Mouse (Mus musculus): ENCODE measurements around the gene Pabpn1.
A peak's percentile ranks its signal among the peaks of the same experiment; 100 is the strongest.

Gene Pabpn1

DNA sequence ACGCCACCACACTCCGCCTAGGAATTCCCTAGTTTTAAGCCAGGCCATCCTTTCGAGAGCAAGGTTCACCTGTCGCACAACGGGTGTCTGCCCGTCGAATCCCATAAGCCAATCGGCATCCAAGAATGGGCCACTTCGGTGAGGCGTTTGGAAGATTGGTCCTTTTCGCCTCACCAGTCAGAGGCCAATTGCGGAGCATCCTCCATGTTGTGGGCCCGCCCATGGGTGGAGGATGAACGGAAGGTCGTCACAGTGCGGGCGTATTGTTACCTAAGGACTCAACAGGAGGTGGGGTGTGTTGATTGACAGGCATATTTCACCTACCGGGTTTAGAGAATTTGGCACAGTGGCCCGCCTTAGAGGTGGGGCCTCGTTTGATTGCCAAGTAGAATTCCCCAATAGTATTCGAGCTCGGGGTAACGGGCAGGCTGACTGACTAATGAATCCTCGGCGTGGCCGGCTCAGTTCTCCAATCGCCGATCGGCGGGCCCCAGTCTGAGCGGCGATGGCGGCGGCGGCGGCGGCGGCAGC is 1.4 kb downstream of the Pabpn1 start:
- peak; percentile 99 for DNase-seq (ENCODE audit: low spot score)

DNA sequence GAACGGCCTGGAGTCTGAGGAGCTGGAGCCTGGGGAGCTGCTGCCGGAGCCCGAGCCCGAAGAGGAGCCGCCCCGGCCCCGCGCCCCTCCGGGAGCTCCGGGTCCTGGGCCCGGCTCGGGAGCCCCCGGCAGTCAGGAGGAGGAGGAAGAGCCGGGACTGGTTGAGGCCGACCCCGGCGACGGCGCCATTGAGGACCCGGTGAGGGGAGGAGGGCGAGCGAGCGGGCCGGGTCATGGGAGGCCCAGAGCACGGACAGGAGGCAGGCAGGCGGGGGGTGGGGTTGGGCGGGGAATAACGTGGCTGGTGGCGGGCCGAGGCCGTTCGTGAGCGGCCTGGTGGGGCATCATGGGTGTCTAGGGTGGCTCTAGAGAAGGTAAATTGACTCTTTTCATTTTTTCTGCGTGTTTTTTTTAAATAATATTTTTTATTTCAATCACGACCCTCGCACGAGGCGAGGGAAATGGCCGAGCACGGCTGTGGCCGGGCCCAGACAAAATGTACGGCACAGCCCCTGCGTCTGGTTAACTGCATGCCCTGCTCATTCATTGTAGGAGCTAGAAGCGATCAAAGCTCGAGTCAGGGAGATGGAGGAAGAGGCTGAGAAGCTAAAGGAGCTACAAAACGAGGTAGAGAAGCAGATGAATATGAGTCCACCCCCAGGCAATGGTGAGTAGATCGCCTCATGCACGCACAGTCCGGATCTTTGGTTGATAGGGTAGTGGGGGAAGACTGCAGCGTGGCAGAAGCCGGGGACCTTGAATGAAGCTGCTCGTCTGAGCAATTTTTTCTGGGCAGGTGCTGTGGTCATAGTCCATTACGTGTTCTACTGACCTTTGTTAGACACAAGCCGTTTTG is 2.2 kb downstream of the Pabpn1 start:
- DNase-seq (ENCODE audit: low spot score), result peak; percentile 53

DNA sequence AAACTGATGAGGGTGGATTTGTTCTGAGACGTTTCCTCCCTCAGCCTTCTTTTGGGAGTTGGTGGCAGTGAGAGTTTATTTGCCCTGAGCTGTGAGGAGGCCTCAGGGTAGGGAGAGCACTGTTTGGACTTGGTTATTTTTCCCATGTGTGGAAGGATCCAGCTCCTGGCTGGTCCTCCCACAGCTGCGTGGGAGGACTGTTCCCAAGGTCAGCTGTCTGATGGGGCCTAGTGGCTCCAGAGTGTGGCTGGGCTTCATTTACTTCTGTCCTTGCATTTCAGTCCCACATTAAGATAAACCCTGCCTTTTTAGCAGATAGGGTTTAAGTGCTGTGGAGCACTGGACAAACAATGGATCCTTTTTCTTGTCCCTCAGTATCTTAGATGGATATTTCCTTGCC is 5.1 kb downstream of the Pabpn1 start:
- no peak for DNase-seq (ENCODE audit: low spot score)

DNA sequence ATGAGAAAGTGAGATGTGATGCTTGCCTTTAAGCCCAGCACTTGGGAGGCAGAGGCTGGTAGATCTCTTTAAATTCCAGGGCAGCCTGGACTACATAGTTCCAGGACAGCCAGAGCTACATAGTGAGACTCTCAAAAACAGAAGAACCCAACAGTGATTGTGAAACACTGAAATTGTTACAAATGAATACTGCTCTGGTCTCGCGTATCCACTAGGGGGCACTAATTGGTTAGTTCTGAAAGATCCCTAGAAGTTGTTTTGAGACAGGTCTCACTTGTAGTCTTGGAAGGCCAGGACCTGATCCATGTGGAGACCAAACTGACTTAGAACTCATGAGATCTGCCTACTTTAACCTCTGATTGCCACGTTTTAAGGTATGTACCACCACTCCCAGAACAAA is 8.1 kb downstream of the Pabpn1 start:
- peak; percentile 88 for DNase-seq (ENCODE audit: low spot score)

DNA sequence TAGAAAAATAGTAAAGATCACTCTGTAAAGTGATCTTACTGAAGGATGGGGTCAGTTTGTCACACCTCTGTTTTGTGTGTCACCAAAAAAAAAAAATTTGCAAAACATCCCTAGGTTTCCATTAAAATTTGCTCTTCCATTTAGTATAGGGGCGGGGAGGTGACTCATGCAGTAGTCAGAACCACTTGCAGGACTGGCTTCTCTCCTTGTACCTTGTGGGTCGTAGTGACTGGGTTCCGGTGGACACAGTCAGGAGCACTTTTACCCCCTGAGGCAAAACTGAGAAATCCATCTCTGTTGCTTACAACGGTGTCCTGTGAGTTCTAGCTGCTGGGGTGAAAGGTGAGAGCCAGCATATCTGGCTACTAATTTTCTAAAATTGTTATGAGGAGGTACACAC is 11.3 kb downstream of the Pabpn1 start:
- no peak for DNase-seq (ENCODE audit: low spot score)

DNA sequence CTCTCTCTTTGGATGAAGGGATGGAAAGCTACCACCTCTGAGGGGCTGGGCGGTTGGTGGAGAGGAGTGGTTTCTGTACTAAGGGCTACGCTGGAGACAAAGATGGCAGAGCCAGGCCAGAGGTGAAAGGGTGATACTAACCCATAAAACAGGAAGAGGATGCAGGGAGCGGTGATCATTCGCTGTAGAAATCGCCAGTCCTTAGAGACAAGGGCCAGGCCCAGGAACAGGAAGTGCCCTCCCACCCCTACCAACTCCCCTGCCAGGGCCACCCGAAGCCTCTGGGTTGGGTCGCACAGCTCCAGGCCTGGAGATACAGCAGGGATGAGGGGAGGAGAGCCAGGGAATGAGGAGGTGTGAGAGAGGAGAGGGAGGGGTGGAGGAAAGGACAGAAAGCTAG is 16.4 kb downstream of the Pabpn1 start:
- peak; percentile 18 for DNase-seq (ENCODE audit: low spot score)

DNA sequence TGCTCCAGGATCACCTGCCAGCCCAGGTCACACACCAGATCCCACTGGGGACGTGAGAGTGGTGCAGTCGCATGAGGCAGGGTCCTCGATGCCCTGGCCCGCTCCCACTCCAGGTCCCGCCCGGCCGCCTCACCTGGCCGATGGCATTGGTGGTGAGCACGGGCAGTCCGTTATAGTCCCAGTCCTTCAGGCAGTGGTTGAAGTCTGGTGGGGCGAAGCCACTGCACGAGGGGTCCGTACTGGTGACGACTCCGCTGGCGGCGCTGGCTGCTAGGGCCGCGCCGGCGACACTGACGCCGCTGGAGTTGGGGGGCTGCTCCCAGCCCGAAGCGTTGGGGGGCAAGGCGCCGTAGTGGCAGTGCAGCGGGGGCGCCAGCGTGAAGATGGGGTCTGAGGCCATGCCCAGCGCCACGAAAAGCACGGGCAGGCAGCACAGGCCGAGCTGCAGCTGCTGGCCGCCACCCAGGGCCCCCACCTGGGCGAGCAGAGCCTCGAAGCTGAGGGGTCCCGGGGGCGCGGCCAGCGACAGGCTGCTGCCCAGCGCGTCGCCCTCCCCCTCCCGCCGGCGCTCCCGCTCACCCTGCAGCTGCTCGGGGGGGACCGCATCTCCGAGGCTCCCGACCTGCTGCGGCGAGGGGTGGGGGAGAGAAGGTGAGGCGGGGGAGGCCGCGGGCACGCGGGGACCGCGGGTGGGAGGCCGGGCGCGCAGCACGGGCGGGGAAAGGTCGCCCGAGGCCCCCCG is 20.0 kb downstream of the Pabpn1 start:
- DNase-seq (ENCODE audit: low spot score), result no peak

DNA sequence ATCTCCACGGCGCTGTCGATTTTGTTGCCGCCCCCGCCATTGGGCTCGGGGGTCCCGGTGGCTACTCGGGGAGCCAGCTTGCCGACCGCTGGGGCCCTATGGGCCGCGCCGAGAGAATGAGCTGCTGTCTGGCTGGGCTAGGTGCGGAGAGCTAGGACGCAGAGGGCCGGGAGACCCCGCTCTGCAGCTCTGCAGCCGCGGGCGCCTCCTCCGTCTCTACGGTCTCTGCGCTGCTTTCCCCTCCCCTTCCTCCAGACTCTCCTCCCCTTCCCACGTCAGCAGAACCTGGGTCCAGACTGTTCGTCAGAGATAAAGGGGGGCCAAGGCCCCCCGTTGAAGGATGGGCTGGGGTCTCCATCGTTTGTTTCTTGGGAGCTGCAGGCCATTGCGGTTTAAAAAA is 20.6 kb downstream of the Pabpn1 start, which contains the start of gene Slc22a17:
TSS of gene Slc22a17 (minus strand) at position 247 of the 400 bp plus-strand sequence.
- peak; percentile 66 for DNase-seq (ENCODE audit: low spot score)

DNA sequence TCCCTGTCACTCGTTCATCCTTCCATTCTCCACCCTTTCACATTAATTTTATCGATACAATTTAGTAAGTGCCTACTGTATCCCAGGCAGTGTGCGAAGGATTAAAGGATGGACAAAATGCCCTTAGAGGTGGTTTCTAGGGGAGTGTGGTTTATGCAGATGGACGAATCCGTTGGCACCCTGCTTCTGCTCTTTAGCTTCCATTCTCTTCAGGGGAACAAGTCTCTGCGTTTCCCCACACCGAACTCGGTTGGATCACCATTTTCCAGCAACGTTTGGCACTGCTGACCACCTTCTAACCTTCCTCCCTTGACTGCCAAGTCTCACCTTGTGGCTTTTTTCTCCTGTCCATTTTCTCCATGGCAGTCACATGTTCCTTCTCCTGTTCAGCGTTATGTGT is 21.0 kb downstream of the Pabpn1 start:
- no peak for DNase-seq (ENCODE audit: low spot score)

DNA sequence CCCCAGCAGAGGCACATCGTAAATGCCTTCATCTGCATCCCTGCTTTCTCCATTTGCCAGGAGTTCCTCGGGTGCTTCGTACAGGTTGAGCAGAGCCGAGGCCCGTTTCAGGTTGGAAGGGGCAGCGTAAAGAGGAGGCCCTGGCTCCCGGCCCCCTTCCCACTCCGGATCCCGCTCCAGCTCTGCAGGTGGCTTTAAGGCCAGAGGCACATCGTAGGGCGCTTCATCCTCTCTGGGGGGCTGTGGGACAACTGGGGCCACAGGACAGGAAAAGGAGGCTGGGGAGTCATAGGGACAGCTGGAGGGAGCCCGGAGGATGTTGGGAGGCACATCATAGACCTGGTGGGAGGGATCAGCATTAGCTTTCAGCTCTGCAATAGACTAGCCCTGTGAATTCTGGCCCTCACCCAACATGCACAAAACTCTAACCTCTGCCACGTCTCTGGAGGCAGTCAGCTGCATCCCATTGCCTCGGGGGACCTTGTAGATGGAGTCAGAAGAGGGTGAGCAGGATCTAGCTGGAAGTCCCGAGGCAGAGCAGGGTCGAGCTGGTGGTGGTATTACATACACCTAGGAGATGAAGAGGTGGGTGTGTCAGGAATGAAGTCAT is 27.9 kb downstream of the Pabpn1 start:
- DNase-seq (ENCODE audit: low spot score), result no peak

DNA sequence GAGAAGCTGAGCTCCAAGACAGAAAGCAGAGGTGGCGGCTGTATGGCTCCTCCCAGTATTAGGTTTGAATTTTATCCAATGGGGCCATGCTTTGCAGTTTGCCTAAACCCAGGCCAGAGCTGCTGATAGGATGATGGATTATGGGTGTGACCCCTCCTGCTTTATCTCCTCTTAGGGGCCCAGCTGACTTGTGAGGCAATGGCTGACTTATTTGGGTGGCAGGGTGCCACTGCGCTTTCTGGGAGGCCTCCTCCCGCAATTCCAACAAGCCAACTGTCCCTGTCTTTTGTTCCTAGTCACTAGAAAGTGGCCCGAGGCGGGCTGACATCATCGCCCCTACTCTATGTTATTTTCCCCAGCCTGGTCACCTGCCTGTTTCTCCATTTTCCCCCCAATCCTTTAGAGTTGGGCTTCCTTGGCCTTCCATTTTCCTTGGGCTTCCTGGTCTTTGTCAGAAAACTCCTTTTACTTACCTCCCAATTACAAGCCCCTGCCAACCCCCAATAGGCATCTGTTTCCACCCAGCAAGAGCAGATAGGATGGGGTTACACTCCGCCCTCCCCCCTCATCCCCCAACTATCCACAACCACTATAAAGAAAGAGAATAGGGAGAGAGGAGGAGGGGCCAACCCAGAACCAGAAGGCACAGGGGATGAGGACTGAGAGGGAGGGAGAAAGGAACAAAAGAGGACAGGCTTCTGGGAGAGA is 32.5 kb downstream of the Pabpn1 start:
- peak; percentile 26 for DNase-seq (ENCODE audit: low spot score)

DNA sequence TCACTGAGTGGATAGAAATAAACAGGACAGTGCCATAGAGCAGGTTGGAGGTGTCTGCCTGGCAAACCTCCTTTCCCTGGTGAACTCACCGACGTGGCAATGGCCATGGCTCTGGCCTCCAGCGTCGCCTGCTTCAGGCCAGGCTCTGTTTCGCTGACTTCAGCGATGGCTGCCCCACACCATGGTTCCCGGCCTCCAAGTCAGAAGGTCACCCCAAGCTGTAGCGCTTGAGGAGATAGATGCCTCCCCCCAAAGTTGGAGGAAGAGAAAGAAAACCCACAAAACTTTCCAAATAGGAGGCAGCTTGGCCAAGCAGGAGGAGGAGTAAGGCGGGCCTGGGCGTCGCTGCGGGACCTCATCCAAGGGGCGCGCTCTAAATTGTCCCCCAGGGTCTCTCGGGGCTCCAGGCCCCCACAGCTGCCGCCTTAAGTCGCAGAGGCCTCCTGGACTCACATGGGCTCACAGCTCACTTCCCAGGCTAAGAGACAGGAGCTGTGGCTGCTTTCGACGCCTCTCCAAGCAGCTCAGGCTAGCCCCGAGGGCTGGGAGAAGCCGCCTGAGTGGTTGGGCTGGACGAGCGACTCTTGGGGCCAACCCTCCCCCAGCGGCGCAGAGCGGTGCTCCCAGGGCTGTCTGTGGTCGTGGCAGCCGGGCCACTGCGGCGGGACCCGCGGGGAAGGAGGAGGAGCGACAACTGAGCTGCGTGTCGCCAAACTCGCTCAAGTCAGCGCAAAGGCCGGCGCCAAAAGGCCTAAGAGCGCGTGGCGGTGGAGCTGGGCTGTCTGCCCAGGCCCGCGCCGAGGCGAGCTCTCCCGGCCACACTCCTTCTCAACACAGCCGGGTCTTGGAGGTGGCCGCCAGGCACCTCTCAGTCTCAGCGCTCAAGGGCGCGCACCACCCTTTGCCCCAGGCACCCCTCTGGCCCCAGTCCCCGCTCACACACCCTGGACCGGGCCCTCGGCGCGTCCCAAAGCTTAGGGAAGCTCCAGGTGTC is 33.3 kb downstream of the Pabpn1 start, which contains the start of gene Efs:
TSS of gene Efs (minus strand) at position 778 of the 994 bp plus-strand sequence.
- DNase-seq (ENCODE audit: low spot score), result peak; percentile 24

DNA sequence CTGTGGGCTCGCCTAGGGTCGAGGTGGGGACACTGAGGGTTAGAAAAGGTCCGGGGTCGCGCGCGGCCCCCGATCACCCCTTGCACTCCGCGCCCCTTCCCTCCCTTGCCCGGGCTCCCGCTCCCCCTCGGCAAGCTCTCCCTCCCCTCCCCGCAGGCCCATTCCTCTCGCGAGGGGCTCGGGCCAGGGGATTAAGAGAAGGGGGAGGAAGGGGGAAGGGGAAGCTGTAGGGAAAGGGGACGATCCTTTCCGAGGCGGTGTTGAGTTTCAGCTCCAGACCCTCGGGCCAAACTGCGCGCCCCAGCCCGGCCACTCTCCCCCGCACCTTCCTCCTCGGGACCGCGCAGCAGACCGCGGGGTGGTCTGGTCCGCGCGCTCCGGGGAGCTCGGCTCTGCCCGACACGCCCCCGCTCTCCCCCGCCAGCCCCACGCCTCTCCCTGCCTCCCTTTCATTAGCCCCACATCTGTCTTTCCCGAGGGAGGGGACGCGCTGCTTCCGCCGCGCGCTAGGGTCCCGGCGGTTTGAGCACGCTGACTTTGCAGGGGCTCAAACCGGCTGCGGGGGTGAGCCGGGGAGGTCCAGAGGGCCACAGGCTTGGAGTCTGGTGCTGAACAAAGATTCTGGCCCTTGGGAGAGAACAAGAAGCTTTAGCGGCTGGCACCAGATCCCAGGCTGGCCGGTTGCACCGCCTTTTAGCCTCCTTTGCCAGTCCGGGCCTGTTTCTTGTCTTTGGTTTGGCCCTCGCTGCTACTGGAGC is 34.3 kb downstream of the Pabpn1 start:
- DNase-seq (ENCODE audit: low spot score), result peak; percentile 21

DNA sequence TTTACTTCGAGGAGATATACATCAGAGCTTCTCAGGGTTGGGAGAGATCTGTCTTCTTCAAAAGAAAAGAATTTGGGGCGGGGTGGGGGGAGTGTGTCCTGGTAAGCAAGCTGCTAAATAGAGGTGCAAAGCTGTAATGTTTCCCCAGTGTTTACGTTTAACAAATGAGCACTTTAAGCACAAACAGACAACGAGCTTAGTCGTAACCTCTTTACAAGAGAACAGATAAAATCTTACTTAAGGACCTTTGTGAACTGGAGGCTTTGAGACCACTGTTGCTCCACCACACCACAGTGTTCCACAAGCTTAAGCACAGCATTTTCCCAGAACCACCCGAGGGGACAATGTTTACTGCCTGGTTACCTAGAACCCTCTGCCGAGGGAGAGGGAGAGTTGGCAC is 35.0 kb downstream of the Pabpn1 start:
- no peak for DNase-seq (ENCODE audit: low spot score)

DNA sequence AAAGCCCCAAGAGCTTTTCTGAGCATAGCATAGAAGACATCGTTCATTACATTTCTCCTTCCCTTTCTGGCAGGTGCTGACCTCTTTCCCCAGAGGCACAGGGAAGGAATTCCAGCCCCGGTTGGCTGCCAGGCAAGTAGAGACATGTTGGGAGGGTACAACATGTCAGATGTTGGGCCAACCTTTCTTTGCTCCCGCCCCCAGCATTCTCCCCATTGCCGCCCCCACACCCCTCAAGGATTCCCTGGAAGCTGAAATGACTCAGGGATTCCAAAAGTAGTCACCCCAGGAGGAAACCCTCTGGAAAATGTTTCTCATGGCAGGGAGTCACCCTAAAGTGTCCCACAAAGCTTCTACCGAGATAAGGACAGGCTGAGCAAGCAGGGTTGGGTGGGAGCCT is 37.5 kb downstream of the Pabpn1 start:
- DNase-seq (ENCODE audit: low spot score), result no peak

DNA sequence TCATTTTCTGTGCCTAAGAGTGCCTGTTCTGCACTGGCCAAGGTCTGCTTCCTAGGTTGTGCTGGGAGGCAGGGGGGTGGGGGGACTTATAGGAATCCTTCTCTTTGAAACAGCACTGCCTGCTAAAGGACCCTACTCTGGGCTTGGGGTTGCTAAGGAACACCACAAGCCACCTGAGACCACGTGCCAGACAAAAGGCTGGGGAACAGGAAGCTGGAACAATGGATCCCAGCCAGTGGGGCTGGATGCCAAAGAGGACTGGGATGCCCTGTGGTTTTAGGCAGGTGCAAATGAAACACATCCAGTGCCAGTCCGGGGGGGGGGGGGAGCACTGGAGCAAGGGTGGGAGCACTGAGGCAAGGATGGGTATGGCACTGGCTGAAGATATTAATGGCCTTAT is 38.1 kb downstream of the Pabpn1 start:
- peak; percentile 23 for DNase-seq (ENCODE audit: low spot score)

DNA sequence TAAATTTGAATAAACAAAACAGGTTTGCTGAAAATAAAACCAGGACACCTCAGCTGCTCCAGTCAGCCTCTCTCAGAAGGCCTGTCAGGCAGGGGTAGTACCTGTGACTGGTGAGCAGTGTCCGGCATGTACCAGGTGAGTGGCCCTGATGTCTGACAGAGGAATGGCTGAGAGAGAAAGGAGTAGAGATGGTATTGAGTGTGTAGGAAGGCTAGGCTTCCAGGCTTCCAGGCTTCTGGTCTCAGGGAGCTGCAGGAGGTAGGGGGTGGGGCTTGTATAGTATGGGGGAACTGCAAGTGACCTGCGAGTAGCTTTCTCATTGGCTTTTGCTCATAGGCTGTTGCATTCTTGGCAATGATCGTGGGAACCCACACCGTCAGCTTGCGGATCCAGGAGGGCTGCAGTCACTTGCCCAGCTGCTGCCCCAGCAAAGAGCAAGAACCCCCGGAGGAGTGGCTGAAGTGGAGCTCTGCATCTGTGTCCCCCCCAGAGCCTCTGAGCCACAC is 40.4 kb downstream of the Pabpn1 start, which contains the start of gene Il25:
TSS of gene Il25 (plus strand) at position 51 of the 506 bp plus-strand sequence.
- no peak for DNase-seq (ENCODE audit: low spot score)

DNA sequence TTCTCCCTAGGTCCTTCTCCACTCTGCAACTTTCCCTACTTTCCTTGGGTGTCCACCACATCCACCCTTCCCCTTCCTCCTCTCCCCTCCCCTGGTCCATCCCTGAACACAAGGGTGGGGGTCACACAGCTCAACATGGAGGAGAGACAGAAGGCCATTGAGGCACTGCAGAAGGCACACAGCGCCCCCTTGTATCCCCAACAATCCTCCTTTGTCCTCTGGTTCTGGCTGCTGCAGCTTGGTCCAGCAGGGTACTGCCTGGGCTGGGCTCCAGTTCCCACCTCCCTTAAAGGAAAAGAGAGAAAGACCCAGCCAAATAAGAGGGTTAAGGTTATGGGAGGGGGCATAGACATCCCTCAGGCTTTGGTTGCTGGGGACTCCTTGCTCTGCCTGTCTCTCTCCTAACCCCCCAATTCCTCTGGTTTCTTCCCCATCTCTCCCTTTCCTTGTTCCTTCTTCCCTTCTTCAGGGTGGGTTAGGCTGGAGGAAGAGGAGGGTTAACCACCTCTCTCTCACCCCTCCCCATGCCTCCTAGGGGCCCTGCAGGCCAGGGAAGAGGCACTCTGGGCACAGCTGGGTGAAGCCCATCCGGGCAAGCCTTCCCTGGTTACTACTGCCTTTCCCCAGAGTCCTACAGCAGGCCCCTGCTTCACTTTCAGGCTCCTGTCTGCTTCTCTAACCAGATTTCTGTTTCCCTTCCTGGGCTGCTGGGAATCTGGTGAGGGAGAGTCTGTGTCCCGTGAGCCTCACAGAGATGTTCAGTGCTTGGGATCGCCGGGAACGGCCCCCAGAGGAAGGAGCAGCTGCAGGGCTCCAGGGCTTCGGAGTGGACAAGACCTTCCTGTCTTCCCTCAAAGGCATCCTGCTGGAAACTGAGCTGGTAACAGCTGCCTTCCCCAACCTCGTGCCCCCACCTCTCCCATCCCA is 43.9 kb downstream of the Pabpn1 start, which contains the start of gene Cmtm5:
TSS of gene Cmtm5 (plus strand) at position 358 of the 927 bp plus-strand sequence.
- no peak for DNase-seq (ENCODE audit: low spot score)

All from lung, postnatal 25 days (tissue).